Mouse (Mus musculus) ES-E14 (cell line): Measurements from ENCODE around the gene Aagab.

Experiments used
- CHD2 ChIP-seq: IDR thresholded peaks from 2 replicates; pipeline ENCODE4 v1.6.1; 2014; ENCODE audit warnings: mild to moderate bottlenecking, low read depth, low read length, inconsistent platforms
- HCFC1 ChIP-seq: IDR thresholded peaks from 2 replicates; pipeline ENCODE4 v1.6.1; 2012; ENCODE audit warnings: low read length, inconsistent platforms, borderline replicate concordance; ENCODE audit not compliant: insufficient read depth
- MAFK ChIP-seq: IDR thresholded peaks from 2 replicates; pipeline ENCODE4 v1.6.1; 2014; ENCODE audit warnings: mild to moderate bottlenecking, low read depth, low read length, inconsistent platforms; ENCODE audit not compliant: insufficient read depth
- ZC3H11A ChIP-seq: IDR thresholded peaks from 2 replicates; pipeline ENCODE4 v1.6.1; 2012; ENCODE audit warnings: low read depth, mild to moderate bottlenecking, inconsistent platforms, low read length, borderline replicate concordance
- ZNF384 ChIP-seq: IDR thresholded peaks from 2 replicates; pipeline ENCODE4 v1.6.1; 2012; ENCODE audit warnings: low read depth, low read length, inconsistent platforms

GRCm38 (mm10) chr9:63633334-63633733 is 30.9 kb downstream of the Aagab start:
- TF ChIP-seq HCFC1, result no peak
- no peak for TF ChIP-seq ZNF384
- TF ChIP-seq CHD2, result no peak
- no peak for TF ChIP-seq ZC3H11A
- TF ChIP-seq MAFK, result no peak
